Mouse (Mus musculus) small intestine, adult 2 months (tissue): Measurements from ENCODE around the gene Hist2h4. TPM values are rescaled to one million over a fixed set of nuclear protein-coding genes. Genes with fewer than 3 reads are reported as not detected.
"Not testable (repeated sequence)": the region's sequence is repeated elsewhere in the genome, so short reads cannot be mapped to it uniquely, and the experiment has no call there.

Source experiments
- H3K27ac ChIP-seq: fragments of 200-500 bp; 2 replicates; pipeline ENCODE4 v1.5.1; 2012; ENCODE audit warnings: low read depth, low read length, control low read depth, inconsistent platforms; ENCODE audit not compliant: insufficient read depth
- H3K27me3 ChIP-seq: fragments of 200-500 bp; 2 replicates; pipeline ENCODE4 v1.6.1; 2012; ENCODE audit warnings: mild to moderate bottlenecking, moderate library complexity, low read length, inconsistent platforms; ENCODE audit not compliant: control insufficient read depth, insufficient read depth
- H3K36me3 ChIP-seq: fragments of 200-500 bp; 2 replicates; pipeline ENCODE4 v1.6.1; 2012; ENCODE audit warnings: mild to moderate bottlenecking, low read length, control low read depth, inconsistent platforms; ENCODE audit not compliant: control insufficient read depth, insufficient read depth
- H3K4me1 ChIP-seq: fragments of 200-500 bp; 2 replicates; pipeline ENCODE4 v1.6.1; 2012; ENCODE audit warnings: low read length, inconsistent platforms, mixed read lengths; ENCODE audit not compliant: control insufficient read depth, insufficient read depth, insufficient read length
- H3K4me3 ChIP-seq: fragments of 200-500 bp; 2 replicates; pipeline ENCODE4 v1.5.1; 2012; ENCODE audit warnings: low read depth, mild to moderate bottlenecking, control low read depth, inconsistent platforms, low read length, moderate library complexity
- CTCF ChIP-seq: fragments of 200-500 bp; IDR thresholded peaks from 2 replicates; pipeline ENCODE4 v1.5.1; 2012; ENCODE audit warnings: low read depth, mild to moderate bottlenecking, control low read depth, inconsistent platforms, low read length, moderate library complexity, mixed read lengths; ENCODE audit not compliant: insufficient replicate concordance, insufficient read length; ENCODE audit errors: extremely low read depth
- POLR2A ChIP-seq: fragments of 200-500 bp; IDR thresholded peaks from 2 replicates; pipeline ENCODE4 v1.6.1; 2012; ENCODE audit warnings: low read depth, mild to moderate bottlenecking, control low read depth, inconsistent platforms, low read length, moderate library complexity
- WGBS: fragments of 180-500 bp; shearing (Covaris S2); methylation state at CpG from one replicate; pipeline ENCODE4 v1.1.7; 2018; 5-methylcytosine and 5-hydroxymethylcytosine counted together
- polyA plus RNA-seq: library from polyadenylated mRNA; depleted of rRNA; stranded (reverse); fragments of >200 nt; gene quantifications from 2 replicates; pipeline ENCODE4 v1.2.3, GENCODE M21; 2012

Gene Hist2h4
- polyA plus RNA-seq, 1 experiment, result 6.3 TPM

DNA sequence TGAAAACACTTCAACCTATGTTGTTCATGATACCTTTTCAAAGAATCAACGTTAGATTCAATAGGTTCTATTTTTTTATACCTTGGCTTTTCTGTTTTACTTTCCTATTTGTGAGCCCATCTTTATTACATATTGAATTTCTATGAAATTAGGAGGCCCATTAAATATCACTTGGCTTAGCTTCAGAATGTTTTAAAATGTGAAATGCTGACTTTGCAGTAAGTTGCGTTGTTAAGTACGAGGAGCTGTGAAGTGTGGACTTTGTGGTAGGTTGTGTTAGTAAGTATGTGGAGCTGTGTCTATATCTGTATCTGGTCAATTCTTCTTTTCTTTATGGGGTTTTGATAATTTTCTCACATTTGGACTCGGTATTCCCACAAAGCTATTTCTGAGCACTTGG, 35.2 kb upstream of the Hist2h4 start:
- TF ChIP-seq CTCF (no peak), POLR2A (no peak)
- Histone ChIP-seq H3K27ac (no peak overlapping the region), H3K4me3 (no peak overlapping the region), H3K4me1 (no peaks in the 10 kb centered on the region), H3K36me3 (no peaks in the 10 kb centered on the region), H3K27me3 (peaks cover 2% of the 10 kb centered on the region; the same call in 1 of the 2 replicates)
- WGBS, result 83% methylated on average over 4 of the region's 4 CpGs

DNA sequence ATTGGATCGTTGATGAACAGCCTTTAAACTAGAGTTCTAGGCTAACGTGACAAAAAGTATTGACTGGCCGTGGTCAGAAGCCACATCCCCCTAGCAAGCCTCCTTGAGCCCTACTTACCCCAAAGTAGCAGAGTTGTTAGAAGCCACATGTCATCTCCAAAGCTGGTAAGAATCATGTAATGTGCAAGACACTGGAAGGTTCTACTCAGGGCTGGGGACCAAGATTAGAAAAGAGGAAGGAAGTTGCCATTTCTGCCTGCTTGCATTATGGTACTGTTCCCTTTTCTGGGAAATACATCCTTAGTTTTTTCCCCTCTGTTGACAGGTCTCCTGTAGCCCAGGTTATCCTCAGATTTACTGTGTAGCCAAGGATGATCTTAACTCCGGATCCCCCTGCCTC, 30.7 kb upstream of the Hist2h4 start, which contains the start of gene Fcgr1:
Gene Fcgr1 (minus strand): TSS at position 183 of the 400 bp plus-strand sequence.
- Histone ChIP-seq H3K36me3 (no peaks in the 10 kb centered on the region), H3K27ac (no peak within 1 kb of the TSS; the same call in 1 of the 2 replicates), H3K27me3 (peaks cover 6% of the 10 kb centered on the region), H3K4me1 (no peaks in the 10 kb centered on the region), H3K4me3 (no peak within 1 kb of the TSS)
- WGBS, result 71% methylated on average over 4 of the region's 4 CpGs
- no peak for TF ChIP-seq CTCF
- TF ChIP-seq POLR2A, result no peak

DNA sequence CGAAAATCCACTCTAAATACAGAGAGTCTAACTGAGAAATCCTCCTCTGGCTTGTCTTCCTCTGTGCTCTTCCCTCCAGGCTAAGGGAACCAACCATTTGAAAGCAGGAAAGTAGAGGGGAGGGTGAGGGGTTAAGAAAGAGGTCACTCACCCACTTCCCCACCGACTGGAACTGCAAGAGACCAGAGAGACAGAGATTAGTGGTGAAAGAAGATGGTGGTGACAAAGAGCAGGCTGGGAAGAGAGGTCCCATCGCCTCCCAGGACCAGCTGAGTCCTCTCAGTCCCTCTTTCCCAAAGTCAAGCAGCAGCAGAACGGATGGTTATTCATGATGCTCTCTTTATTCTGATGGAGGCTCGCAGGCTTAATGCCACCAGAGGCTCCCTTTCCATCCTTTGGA, 30.3 kb upstream of the Hist2h4 start:
- Histone ChIP-seq H3K4me1 (no peaks in the 10 kb centered on the region), H3K27me3 (peaks cover 6% of the 10 kb centered on the region), H3K36me3 (no peaks in the 10 kb centered on the region), H3K4me3 (no peak overlapping the region), H3K27ac (no peak overlapping the region)
- WGBS, result 52% methylated on average over 5 of the region's 5 CpGs
- no peak for TF ChIP-seq CTCF
- no peak for TF ChIP-seq POLR2A

DNA sequence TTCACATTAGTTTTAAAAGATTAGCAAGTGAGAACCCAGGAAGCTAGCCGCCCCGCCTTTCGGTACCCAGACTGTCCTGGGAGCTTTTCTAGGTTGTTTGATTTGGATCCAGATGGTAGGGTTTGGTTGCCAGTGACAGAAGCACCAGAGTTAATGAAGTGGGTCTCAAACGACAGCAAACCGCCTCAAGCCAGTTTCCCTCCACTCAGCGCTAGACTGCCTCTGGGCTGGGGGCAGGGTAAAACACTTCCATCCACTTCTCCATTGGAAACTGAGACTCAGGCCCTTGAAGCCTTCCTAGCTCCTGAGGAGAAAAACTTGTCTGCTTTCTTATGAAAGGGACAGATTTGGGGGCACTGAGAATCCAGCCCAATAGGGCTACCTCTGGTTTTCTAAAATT, 29.5 kb upstream of the Hist2h4 start:
- Histone ChIP-seq H3K4me3 (no peak overlapping the region), H3K27ac (no peak overlapping the region), H3K36me3 (no peaks in the 10 kb centered on the region), H3K4me1 (no peaks in the 10 kb centered on the region), H3K27me3 (peaks cover 6% of the 10 kb centered on the region)
- TF ChIP-seq POLR2A (no peak), CTCF (no peak)
- WGBS, result 60% methylated on average over 6 of the region's 6 CpGs

DNA sequence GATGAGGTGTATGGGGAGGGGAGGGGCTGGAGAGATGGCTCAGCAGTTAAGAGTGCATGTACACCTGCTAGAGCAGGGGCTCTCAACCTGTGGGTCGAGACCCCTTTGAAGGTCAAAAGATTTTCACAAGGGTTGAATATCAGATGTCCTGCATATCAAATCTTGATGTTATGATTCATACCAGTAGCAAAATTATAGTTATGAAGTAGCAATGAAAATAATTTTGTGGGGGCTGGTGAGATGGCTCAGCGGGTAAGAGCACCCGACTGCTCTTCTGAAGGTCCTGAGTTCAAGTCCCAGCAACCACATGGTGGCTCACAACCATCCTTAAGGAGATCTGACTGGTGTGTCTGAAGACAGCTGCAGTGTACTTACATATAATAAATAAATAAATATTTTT, 27.6 kb upstream of the Hist2h4 start:
- not testable (repeated sequence) for H3K4me3 ChIP-seq, H3K36me3 ChIP-seq, H3K27ac ChIP-seq, H3K27me3 ChIP-seq, H3K4me1 ChIP-seq
- WGBS, result 92% methylated on average over 3 of the region's 3 CpGs

DNA sequence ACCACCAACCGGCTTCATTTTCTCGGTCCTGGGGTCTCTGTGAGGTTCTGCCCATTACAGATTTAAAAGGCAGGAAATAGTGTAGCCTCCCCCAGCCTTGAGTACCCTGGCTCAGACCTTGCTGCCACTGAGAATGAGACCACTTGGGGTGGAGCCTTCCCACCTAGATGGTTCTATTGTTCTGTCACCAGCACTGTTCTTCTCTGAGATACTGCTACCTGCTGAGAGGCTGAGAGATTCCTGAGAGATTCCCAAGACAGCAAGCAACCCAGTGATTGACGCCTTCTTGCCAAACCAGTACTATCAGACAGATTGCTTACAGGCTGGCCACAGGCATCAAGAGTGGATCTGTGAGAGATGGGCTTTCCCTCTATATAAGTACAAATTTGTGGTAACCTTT, 26.1 kb upstream of the Hist2h4 start:
- H3K4me1 ChIP-seq, result no peaks in the 10 kb centered on the region
- H3K27me3 ChIP-seq, result peaks cover 9% of the 10 kb centered on the region
- WGBS, result 56% methylated on average over 3 of the region's 3 CpGs
- H3K27ac ChIP-seq, result no peak overlapping the region
- no peak overlapping the region for H3K4me3 ChIP-seq
- no peaks in the 10 kb centered on the region for H3K36me3 ChIP-seq
- no peak for TF ChIP-seq CTCF
- no peak for TF ChIP-seq POLR2A

DNA sequence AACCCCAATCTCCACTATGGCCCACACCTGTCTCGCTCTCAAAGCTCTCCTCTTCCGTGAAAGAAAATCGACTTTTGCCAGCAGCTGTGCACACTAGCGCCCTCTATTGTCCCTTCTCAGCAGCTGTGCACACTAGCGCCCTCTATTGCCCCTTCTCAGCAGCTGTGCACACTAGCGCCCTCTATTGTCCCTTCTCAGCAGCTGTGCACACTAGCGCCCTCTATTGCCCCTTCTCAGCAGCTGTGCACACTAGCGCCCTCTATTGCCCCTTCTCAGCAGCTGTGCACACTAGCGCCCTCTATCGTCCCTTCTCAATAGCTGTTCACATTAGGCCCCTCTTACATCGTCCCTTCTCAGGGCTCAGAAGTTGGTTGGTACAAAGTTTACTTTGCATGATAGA, 24.2 kb upstream of the Hist2h4 start:
- not testable (repeated sequence) for H3K4me3 ChIP-seq, H3K36me3 ChIP-seq, H3K27ac ChIP-seq, H3K4me1 ChIP-seq
- 89% methylated on average over 11 of the region's 11 CpGs for WGBS
- peak; percentile 76; the same call in 1 of the 2 replicates for TF ChIP-seq CTCF
- peaks cover 14% of the 10 kb centered on the region for H3K27me3 ChIP-seq

DNA sequence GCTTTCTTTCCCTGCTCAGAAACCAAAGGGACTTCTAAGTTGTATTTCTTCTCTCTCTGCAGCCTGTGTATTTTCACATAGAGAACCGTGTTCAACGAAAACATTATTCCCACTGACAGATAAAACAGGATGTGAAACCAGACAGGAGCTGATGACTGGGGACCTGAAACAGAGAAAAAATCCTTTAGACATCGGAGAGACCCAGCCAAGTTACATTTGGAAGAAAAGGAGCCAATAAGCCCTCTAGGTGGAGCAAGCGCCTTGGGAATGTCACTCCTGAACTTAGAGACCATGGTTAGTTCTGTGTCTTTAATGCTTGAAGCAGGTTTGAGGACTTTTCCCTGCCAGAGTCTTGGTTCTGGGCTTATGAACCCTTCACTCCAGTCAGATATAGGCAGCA, 21.3 kb upstream of the Hist2h4 start:
- Histone ChIP-seq H3K4me1 (no peaks in the 10 kb centered on the region), H3K27ac (no peak overlapping the region), H3K27me3 (peaks cover 10% of the 10 kb centered on the region), H3K36me3 (no peaks in the 10 kb centered on the region), H3K4me3 (no peak overlapping the region)
- TF ChIP-seq CTCF (no peak), POLR2A (no peak)
- WGBS, result 14% methylated on average over 4 of the region's 4 CpGs
